Mouse (Mus musculus): Measurements from ENCODE around the gene Slc17a2.

The Slc17a2 gene

GRCm38 (mm10) chr13:23779025-23779424 is 27.8 kb upstream of the Slc17a2 start:
- DNase-seq (ENCODE audit: low read depth in 2 of 2, low spot score in 2 of 2), result no peak

GRCm38 (mm10) chr13:23792520-23792919 is 14.3 kb upstream of the Slc17a2 start:
- DNase-seq (ENCODE audit: low read depth in 2 of 2, low spot score in 2 of 2), result peak; percentile 8 to 47

GRCm38 (mm10) chr13:23799405-23799804 is 7.4 kb upstream of the Slc17a2 start:
- DNase-seq (ENCODE audit: low read depth in 2 of 2, low spot score in 2 of 2), result no peak

GRCm38 (mm10) chr13:23804532-23804931 is 2.3 kb upstream of the Slc17a2 start:
- DNase-seq (ENCODE audit: low read depth in 2 of 2, low spot score in 2 of 2), result no peak

- DNase-seq (ENCODE audit: low read depth in 2 of 2, low spot score in 2 of 2), result no peak
Measured at GRCm38 (mm10) chr13:23816148-23816547, 9.4 kb downstream of the Slc17a2 start.

GRCm38 (mm10) chr13:23820179-23820940 is 13.6 kb downstream of the Slc17a2 start:
- DNase-seq (ENCODE audit: low read depth in 2 of 2, low spot score in 2 of 2), result no peak

- DNase-seq (ENCODE audit: low read depth in 2 of 2, low spot score in 2 of 2), result no peak
Measured at GRCm38 (mm10) chr13:23822213-23822612, 15.4 kb downstream of the Slc17a2 start.

GRCm38 (mm10) chr13:23826606-23827005 is 19.8 kb downstream of the Slc17a2 start:
- DNase-seq (ENCODE audit: low read depth in 2 of 2, low spot score in 2 of 2), result no peak

GRCm38 (mm10) chr13:23833053-23833452 is 26.3 kb downstream of the Slc17a2 start:
- no peak for DNase-seq (ENCODE audit: low read depth in 2 of 2, low spot score in 2 of 2)

- no peak for DNase-seq (ENCODE audit: low read depth in 2 of 2, low spot score in 2 of 2)
Measured at GRCm38 (mm10) chr13:23834836-23835235, 28.0 kb downstream of the Slc17a2 start.

- DNase-seq (ENCODE audit: low read depth in 2 of 2, low spot score in 2 of 2), result no peak
Measured at GRCm38 (mm10) chr13:23836630-23837029, 29.8 kb downstream of the Slc17a2 start.

- no peak for DNase-seq (ENCODE audit: low read depth in 2 of 2, low spot score in 2 of 2)
Measured at GRCm38 (mm10) chr13:23839308-23839707, 32.5 kb downstream of the Slc17a2 start, which contains the start of gene Slc17a3. Slc17a3 (plus strand) TSS chr13:23839434.

- no peak for DNase-seq (ENCODE audit: low read depth in 2 of 2, low spot score in 2 of 2)
Measured at GRCm38 (mm10) chr13:23845851-23846250, 39.1 kb downstream of the Slc17a2 start.

- DNase-seq (ENCODE audit: low read depth in 2 of 2, low spot score in 2 of 2), result no peak
Measured at GRCm38 (mm10) chr13:23849299-23849698, 42.5 kb downstream of the Slc17a2 start.

GRCm38 (mm10) chr13:23856401-23856800 is 49.6 kb downstream of the Slc17a2 start:
- DNase-seq (ENCODE audit: low read depth in 2 of 2, low spot score in 2 of 2), result no peak

GRCm38 (mm10) chr13:23861815-23862214 is 55.0 kb downstream of the Slc17a2 start:
- no peak for DNase-seq (ENCODE audit: low read depth in 2 of 2, low spot score in 2 of 2)

- no peak for DNase-seq (ENCODE audit: low read depth in 2 of 2, low spot score in 2 of 2)
Measured at GRCm38 (mm10) chr13:23864711-23865110, 57.9 kb downstream of the Slc17a2 start.

GRCm38 (mm10) chr13:23866086-23866710 is 59.4 kb downstream of the Slc17a2 start:
- DNase-seq (ENCODE audit: low read depth in 2 of 2, low spot score in 2 of 2), result no peak

GRCm38 (mm10) chr13:23867000-23867399 is 60.2 kb downstream of the Slc17a2 start:
- no peak for DNase-seq (ENCODE audit: low read depth in 2 of 2, low spot score in 2 of 2)

GRCm38 (mm10) chr13:23867405-23867804 is 60.6 kb downstream of the Slc17a2 start, which contains the start of gene Slc17a1:
Slc17a1 (plus strand) TSS chr13:23867750.
- DNase-seq (ENCODE audit: low read depth in 2 of 2, low spot score in 2 of 2), result no peak

- DNase-seq (ENCODE audit: low read depth in 2 of 2, low spot score in 2 of 2), result no peak
Measured at GRCm38 (mm10) chr13:23868790-23869533, 62.2 kb downstream of the Slc17a2 start.

- DNase-seq (ENCODE audit: low read depth in 2 of 2, low spot score in 2 of 2), result no peak
Measured at GRCm38 (mm10) chr13:23869996-23870395, 63.2 kb downstream of the Slc17a2 start.

Data from CD8-positive naive resting alpha-beta T cell, adult 2 months (primary cell).